Mouse (Mus musculus): ENCODE measurements around the gene Ranbp17.

- TF ChIP-seq MAFK (IDR thresholded peaks at IDR 0.05; ENCODE audit: insufficient replicate concordance, low read length) (no peak), RCOR1 (conservative IDR thresholded peaks at IDR 0.05; ENCODE audit: low read depth, low read length) (no peak), CTCF (conservative IDR thresholded peaks at IDR 0.05 in 1 of 2, IDR thresholded peaks at IDR 0.05 in 1 of 2; ENCODE audit: low read depth in 2 of 2, low read length in 2 of 2) (no peak)
Observed at GRCm38 (mm10) chr11:33193695-33194094, 319.9 kb downstream of the Ranbp17 start.
